Mouse (Mus musculus) T-helper 17 cell (primary cell): ENCODE results near the gene Lrp1.

ENCODE experiments used
- in situ Hi-C, 2 experiments: fragments of 300-600 bp; cut with MboI, MseI; formaldehyde crosslinking; loops; 1 replicate in 1 of 2; 2 replicates in 1 of 2; pipeline ENCODE4 v1.15.1; 2025; ENCODE audit warnings: high pct_unique_total_duplicates in 2 of 2

The Lrp1 gene

GRCm38 (mm10) chr10:127510895-127511617 is 109.9 kb downstream of the Lrp1 start:
- in situ Hi-C loops: no loop called here

- in situ Hi-C loops: loop anchor here (5.0 kb wide), 1 partner anchor 32 kb away; no protein-coding TSS in a partner anchor
Measured at GRCm38 (mm10) chr10:127509837-127510701, 110.9 kb downstream of the Lrp1 start.

- in situ Hi-C loops: loop anchor here (5.0 kb wide), 1 partner anchor 33 kb away; no protein-coding TSS in a partner anchor
Measured at GRCm38 (mm10) chr10:127509051-127509836, 111.7 kb downstream of the Lrp1 start.

- in situ Hi-C loops: loop anchor here (5.0 kb wide), 1 partner anchor 34 kb away; no protein-coding TSS in a partner anchor
Measured at GRCm38 (mm10) chr10:127508239-127508638, 112.7 kb downstream of the Lrp1 start.

- in situ Hi-C loops: no loop called here
Measured at GRCm38 (mm10) chr10:127500894-127501893, 119.8 kb downstream of the Lrp1 start, which contains the start of gene Stac3. TSS of gene Stac3 (plus strand) at chr10:127501686.

GRCm38 (mm10) chr10:127500042-127500441 is 120.9 kb downstream of the Lrp1 start:
- in situ Hi-C loops: no loop called here

GRCm38 (mm10) chr10:127499516-127499915 is 121.4 kb downstream of the Lrp1 start:
- in situ Hi-C loops: no loop called here

- in situ Hi-C loops: no loop called here
Measured at GRCm38 (mm10) chr10:127496156-127496555, 124.8 kb downstream of the Lrp1 start.

GRCm38 (mm10) chr10:127492118-127492517 is 128.8 kb downstream of the Lrp1 start:
- in situ Hi-C loops: no loop called here

GRCm38 (mm10) chr10:127491128-127491512 is 129.8 kb downstream of the Lrp1 start:
- in situ Hi-C loops: no loop called here

- in situ Hi-C loops: no loop called here
Measured at GRCm38 (mm10) chr10:127490160-127491127, 130.5 kb downstream of the Lrp1 start.

GRCm38 (mm10) chr10:127488856-127489255 is 132.1 kb downstream of the Lrp1 start:
- in situ Hi-C loops: no loop called here
